Mouse (Mus musculus) lung, adult 18-20 months (tissue): ENCODE results near the gene Nfam1.
"Not testable (repeated sequence)": the region's sequence is repeated elsewhere in the genome, so short reads cannot be mapped to it uniquely, and the experiment has no call there.

Source experiments
- DNase-seq, 2 experiments: peaks; one replicate each; pipeline ENCODE4 v3.0.0; 2022; ENCODE audit warnings: mixed read lengths in 2 of 2

Gene Nfam1

DNA sequence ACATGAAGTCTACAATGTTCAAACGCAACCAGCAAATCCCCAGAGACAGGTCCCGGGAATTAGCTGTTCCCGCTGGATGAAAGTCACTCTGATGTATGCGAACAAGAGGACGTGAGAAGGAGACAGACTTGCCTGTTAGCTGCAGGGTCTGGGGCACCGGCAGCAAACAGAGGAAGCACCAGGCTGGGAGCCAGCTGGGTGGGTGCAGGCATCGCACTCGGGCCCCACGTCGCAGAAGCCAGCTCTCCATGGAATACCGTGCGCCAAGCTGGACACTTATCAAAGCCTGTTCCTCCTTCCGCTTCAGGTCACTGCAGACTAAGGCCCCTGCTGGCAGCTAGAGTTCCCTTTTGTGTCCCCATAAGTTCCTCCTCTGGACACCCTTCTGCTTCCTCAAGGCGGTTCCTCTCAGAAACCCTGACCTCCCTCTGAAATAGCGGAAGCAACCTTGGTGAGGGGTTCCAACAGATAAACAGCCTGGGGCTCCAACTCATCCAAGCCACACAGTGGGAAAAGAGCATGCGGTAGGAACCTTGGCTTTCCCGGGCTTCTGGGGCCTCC is at the start of gene Nfam1:
Gene Nfam1 (minus strand): TSS at position 326 of the 561 bp plus-strand sequence.
- DNase-seq = peak; percentile 41 to 59

DNA sequence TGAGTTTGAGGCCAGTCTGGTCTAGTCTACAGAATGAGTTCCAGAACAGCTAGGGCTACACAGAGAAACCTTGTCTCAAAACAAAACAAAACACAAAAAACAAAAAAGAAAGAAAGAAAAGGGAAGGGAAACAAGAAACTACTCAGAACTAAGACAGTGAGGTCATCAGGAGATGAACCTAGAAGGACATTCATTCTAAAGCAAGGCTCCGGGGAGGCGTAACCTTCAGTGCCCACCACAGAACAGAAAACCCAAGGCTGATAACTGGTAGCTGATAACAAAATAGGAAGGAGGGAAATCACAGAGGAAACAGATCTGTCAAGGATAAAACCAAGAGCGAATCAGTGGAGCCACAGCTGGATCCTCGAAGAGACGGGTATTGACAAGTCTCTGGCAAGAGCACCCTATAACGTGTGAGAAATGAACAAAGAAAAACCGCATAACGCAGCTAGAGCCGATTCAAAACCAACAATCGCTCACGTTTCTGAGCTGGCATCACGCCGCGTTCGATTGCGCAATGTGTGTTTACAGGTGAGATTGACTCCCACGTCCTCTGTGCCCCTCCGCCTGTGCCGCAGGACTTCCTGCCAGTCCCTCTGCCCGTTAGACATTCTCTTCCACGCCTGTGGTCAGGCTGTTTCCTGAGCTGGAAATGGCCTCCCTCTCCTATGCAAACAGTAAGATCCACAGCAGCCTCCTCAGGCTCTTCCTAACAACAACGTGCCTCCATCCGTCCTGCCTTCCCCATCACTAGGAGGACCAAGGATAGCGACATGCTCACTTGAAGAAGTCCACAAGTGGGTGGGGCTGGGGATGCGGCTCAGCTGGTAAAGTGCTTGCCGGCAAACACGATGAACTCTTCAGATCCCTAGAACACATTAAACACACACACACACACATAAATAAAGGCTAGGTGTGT is 42.8 kb upstream of the Nfam1 start:
- DNase-seq = peak; percentile 63 to 73

DNA sequence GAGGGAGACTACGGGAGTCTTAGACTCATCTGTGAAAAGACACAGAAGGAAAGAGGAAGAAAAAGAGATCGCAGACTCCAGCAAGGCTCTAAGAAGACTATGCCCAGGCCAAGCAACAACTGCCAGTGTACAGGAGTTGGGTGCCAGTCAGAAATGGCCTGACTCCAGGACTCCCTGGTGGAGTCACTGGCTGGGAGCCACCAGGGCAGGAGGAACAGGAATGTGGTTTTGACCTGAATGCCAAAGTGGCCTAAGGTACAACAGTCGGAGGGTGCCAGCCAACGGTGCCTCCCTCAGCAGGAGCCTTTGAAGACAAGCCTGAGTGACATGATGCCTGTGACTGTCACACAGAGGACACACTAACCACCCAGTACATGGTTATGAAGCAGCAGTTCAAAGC is 41.1 kb upstream of the Nfam1 start:
- DNase-seq = peak; percentile 60 to 73

DNA sequence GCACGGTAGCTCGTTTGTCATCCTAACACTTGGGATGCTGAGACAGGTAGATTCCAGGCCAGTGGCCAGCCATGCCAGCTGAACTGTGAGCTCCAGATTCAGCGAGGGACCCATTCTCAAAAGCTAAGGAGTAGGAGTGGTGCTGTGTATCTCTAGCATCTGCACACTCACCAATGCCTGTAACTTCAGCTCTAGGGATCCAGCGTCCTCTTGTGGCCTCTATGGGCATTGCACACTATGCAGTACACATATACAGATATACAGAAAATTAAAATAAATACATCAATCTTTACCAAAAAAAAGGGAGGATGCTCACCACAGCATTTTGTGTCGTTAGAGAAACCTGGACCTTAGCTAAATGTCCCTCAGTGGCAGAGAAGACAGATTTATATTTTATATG is 38.6 kb upstream of the Nfam1 start:
- DNase-seq = no peak

DNA sequence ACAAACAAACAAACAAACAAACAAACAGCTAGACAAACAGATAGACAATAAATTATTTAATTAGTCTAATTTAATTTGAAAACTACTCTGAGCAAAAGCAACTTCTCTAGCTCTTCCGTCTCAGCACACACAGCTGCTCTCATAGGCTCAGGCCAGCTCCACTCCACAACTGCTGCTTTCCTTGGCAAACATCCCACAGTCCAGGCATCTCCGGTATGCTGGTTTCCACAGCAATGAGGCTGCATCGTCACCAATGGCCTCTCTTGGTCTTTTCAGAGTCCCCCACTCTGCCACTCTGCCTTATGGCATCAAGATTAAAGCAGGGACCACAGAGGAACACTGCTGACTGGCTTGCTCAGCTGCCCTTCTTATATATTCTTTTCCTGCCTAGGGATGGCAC is 37.8 kb upstream of the Nfam1 start:
- DNase-seq = peak; percentile 56 to 58

DNA sequence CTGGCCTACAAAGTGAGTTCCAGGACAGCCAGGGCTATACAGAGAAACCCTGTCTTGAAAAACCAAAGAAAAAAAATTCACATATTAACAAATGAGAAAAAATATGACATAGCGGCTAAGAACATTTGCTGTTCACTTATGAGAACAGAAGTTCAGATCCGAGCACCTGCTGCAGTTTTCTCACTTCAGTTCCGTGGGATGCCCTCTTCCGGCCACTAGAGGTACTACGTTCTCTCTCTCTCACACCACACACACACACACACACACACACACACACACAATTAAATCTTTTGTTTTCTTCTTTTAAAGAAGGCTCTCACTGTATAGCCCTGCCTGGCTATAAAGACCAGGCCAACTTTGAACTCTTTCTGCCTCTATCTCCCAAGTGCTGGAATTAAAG is 35.2 kb upstream of the Nfam1 start:
- DNase-seq = no peak

DNA sequence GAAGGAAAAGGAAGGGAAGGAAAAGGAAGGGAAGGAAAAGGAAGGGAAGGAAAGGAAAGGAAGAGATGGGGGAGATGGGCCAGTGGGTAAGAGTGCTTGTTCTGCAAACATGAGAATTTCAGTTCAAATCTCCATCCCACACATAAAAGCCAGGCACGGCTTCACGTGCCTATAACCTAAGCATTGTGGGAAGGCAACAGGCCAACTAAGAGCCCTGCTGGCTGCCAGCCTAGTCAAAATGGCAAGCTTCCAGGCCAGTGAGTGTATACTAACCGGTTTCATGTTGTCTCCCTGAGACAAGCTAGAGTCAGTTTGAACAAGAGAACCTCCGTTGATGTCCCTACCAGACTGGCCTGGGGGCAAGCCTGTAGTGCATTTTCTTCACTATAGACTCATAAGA is 32.4 kb upstream of the Nfam1 start:
- peak; percentile 67 to 74 for DNase-seq

DNA sequence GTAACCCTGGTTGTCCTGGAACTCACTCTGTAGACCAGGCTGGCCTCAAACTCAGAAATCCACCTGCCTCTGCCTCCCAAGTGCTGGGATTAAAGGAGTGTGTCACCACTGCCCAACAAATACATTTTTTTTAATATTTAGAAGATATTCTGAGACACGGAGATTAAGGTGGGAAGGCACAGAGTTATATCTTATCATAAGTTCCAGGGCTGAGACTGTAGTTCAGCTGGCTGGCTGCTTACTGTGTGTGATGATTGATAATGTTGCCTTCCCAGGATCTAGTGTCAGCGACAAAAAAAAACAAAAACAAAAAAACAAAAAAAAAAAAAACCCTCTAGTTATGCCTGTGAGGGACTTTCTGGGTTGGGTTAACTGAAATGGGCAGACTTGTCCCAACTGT is 29.5 kb upstream of the Nfam1 start:
- not testable (repeated sequence) for DNase-seq

DNA sequence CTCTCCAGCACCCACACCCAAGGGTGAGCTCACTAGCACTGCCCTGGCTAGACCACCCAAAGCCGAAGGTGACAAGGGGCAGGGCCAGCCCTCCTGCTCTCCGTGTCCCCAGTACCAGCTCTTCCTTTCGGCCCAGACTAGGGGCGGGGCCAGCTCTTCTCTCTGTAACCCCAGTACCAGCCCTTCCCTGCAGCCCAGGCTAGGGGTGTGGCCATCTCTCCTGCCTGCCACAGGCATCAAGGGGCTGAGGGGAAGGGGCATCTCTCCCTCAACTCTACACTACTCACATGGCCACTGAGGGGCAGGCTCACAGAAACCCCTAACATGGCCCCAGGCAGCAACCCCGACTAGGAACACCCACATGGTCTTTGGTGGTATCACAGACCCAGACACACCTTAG is 28.6 kb upstream of the Nfam1 start:
- no peak for DNase-seq

DNA sequence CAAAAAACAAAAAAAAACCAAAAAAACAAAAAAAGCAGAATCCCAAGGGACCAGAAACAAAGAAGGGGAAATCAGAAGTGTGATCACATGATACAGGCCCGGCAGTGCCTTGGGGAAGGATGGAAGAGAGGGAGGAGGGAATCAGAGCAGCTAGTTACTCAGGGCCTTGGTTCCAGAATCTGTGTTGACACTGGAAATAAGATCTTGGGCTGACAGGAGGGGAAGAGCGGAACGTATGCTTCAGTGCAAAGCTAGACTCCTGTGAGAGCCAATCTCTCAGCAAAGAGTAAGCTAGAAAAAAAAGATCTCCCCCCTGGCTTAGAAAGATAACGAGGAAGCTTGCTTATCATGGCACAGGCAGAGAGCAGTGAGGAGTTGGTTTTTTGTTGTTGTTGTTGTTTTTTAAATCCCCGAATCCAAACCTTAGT is 26.1 kb upstream of the Nfam1 start:
- no peak for DNase-seq

DNA sequence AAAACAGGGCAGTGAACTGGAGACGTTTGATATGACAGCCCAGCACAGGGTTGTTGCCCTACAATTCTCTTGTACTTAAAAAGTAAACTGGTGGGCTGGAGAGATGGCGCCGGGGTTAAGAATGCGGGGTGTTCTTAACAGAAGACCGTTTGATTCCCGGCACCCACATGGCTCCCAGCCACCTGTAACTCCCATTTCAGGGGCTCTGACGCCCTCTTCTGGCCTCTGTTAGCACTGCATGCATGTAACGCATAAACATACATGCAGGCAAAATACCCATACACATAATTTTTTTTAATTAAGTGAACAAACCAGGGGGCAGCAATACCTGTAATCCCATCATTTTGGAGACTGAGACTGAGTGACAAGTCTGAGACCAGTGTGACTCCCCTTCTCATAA is 24.4 kb upstream of the Nfam1 start:
- DNase-seq = no peak

DNA sequence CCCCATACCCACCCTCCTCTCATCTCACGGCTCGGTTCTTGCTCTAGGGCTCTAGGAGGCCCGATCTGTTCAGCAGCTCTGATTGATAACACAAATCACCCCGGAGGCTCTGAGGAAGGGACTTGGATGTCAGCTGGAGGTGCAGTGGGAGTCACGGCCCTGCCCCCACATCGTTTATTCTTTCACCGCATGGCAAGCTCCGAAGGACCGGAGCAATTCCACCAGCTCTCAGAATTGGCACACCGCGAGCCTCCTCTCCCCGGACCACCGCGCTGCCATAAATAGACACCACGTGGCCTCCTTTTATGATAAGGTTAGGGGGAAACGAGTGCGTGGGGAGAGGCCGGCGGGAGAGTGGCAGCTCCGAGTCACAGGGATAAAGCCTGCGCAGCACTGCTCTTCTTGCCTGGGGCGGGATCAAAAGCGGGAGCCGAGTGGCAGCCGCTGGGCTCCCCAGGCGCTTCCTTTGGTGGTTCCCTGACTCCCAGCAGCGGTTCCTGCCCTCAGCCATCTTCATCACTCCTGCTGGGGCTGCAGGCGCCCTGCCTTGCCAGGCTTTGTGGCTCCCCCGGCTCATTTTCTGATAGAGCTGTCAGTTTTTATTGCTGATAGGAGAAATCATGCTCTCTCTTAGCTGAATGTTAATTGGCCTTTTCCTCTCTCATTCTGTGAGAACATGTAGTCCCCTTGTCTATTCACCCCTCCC is 23.4 kb upstream of the Nfam1 start:
- DNase-seq = no peak

DNA sequence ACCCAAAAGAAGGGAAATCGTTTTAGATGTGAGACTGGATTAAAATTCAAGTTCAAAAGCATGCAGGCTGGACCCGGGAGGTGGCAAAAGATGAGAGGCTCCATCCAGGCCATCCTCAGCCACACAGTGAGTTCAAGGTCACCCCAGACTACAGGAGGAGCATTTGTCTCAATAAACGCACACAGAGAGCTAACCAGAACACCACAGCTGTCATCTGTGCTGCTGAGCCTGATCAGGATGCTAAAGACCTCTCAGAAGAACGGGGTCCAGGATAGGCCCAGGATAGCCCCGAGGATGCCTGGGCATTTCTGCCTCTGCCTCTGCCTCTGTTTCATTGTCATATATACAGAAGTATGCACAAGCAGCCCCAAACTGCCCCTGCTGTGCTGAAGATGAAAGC is 22.5 kb upstream of the Nfam1 start:
- no peak for DNase-seq

DNA sequence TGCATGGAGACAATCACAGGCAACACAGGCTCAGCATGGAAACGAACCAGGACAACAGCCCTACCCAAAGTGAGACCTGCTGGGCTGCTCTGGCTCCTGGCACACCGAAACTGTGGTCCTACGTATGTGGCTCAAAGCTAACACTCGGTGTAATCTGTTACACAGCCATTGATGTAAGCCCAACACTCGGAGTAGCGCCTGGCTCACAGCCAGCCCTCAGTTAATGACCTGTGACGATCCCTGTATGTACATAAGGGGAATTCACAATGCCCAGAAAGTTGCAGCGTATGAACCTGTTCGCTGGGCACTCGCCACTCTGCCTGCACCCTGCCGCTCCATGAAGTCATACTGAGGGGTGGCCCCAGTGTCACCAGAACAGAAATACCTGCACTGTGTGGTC is 20.2 kb upstream of the Nfam1 start:
- DNase-seq = no peak

DNA sequence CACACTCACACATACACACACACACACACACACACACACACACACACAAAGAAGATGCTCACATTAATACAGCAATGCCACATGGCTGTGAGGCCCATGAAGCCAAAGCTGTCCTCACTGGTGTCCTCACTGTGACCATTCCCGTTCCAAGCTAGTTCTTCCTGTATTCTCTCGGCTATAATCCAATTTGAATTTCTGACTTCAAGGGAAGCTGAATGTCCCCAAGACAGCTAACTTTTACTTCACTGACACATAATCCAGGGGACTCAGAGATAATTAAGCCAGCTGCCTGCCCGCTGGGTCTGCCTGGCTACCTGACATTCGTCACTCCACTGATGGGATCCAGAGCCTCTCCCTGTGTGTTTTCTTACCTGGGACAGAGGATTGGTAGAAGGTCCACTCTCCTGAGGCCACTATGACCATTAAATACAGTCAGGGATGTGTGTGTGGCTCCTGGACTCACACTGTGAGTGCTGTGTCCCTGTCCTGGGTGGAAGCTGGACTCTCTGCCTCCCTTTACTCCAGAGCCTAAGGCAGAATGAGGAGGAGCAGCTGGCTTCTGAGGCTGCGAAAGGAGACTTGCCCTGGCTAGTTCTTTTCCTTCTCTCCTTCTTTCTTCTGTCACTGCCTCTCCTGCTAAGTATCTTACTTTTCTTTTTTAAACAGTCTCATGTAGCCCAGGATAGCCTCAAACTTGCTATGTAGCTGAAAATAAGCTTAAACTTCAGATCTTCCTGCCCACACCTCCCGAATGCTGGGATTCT is 19.4 kb upstream of the Nfam1 start:
- DNase-seq = no peak

DNA sequence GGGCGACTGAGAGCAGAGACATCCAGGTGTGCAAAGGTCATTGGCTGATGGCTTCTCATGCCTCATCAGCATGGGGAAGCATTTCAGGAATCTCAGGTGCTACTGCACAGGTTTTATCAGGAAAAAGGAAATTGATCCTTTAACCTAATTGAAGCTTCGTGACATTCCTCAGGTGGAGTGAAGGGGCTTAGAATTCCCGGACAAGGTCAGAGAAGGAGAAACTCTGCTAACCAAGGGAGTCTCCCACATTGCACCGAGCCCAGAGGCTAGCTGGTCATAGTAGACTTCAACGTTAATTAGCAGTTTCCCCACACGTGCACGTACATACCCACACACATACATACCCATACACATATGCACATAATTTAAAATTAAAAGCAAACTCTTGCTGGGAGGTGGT is 13.6 kb upstream of the Nfam1 start:
- DNase-seq = no peak

DNA sequence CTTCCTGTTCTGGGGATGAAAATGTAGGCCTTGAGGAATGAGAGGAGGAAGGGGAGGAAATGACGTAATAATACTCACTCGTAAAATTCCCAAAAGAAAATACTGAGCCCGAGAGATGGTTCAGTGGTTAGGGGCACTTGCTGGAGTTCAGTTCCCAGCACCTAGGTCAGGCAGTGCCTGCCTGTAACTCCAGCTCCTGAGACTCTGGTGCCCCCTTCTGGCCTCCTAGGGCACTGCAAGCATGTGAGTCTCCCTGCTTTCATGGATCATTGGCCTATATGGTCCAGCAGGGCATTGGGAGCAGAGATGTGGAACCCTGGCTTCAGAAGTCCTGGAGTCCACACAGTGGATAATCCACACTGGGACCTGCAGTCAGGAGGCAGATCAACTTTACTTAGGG is 13.2 kb upstream of the Nfam1 start:
- DNase-seq = no peak

DNA sequence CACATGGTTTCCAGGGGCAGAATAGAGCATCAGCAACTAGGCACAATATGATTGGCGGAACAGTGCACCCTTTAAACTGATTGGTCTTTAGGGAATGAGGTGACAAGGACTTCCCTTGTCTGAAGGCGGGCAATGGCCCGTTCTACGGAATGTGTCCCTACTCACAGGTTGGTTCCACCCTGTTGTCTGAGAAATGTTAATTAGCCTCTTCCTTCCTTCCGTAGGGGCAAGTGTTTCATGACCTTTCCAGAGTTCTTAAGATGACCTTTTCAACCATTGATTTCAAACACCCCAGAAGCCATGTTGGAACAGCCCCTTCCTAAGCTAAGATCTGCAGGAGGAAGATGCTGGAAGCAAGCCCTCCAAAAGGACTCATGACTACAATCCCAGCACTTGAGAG is 12.5 kb upstream of the Nfam1 start:
- not testable (repeated sequence) for DNase-seq

DNA sequence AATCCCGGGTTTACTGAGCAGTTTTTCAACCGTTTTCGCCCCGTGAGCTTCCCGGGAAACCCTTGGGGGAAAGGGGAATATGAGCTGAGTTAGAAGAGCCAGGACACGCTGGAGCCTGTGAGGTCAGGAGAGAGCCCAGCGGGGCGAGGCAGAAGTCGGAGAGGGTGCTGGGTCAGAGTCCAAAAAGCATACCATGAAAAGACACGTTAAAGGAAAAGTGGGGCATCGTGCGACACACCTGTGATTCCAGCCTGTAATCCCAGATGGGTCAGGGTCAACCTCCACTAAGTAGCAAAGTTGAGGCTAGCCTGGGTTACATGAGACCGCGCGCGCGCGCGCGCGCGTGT is 10.2 kb upstream of the Nfam1 start:
- DNase-seq = no peak

DNA sequence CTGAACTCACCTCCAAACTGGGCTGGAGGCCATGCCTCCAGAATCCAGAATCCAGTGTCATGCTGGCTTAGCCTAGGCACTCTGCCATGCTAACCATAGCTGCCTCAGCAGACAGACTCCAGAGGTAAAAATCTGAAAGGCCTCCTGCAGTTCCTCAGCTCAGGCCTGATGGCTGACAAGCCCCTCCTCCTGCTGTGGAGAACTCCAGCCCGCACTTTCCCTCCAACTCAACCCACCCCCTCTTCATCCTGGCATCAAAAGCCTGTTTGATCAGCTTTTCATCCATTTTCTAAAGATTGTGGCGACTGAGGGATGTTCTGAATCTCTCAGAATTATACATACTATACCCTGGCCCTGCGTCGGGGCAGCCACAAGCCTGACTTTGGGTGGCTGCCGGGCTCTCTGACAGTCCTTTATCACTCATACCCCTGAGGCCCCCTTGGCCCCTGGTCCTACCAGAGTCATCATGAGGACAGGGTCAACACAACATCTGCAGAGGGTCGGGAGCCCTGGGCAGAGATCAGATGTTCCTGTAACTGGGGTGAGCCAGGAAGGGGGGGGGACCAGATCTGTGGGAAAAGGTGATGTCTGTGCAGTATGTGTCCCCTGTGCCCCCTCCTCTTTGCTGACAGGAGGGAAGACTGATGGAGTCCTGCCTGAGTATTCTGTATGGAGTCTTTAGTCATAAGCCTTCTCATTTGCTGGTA is 9.7 kb upstream of the Nfam1 start:
- DNase-seq = no peak

DNA sequence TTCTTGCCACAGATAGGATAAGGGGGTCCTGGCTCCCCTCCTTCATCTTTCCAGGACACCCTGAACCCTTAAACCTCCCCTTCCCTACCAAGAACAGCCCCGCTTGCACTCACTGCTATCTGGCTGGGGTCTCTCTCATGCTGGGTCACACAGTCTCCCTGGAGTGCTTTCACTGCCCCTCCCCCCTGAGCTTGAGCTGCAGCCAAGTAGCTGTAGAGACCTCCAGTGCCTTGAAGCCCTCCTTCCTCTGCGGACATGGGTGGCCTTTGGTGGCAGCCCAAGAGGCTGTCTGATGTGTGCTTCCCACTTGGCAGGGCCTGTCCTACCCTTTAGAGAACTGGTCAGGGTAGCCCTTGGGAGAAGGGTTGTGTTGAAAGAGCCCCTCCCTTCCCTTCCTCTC is 7.0 kb upstream of the Nfam1 start:
- no peak for DNase-seq

DNA sequence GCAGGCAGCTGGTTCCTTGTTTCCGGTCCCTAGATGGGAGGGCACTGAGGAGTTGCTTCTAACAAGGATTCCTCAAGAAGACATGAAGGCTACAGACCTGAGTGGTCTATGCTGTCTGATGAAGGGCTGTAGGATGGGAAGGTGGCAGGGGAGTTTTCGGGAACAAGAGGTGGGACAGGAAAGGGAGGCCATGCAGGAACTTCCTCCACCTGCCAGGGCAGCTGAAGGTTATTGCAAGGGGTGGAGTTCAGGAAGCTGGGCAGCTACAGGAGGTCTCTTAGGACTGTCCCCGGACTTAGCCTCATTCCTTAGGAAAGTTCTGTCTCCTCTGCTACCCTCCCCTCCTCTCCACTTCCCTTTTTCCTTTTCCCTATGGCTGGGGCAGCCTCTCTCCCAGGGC is 5.7 kb upstream of the Nfam1 start:
- no peak for DNase-seq
